Mouse (Mus musculus) heart, embryonic 14.5 days (tissue): ENCODE measurements around the gene Tmem30c. TPM values are rescaled to one million over a fixed set of nuclear protein-coding genes. Genes with fewer than 3 reads are reported as not detected.

Source experiments
- ATAC-seq: fragments of 200-750 bp; cut with Nextera tagmentation; 2 replicates; pipeline ENCODE4 v1.8.0; 2017; ENCODE audit warnings: low read depth, moderate TSS enrichment; ENCODE audit not compliant: insufficient number of reproducible peaks, insufficient read depth, low FRiP score
- H3K27ac ChIP-seq, 2 experiments: fragments of 200-500 bp in 1 of 2; fragments of 300-500 bp in 1 of 2; sonication (generic) in 1 of 2; replicated peaks in 1 of 2; 2 replicates each; pipeline ENCODE4 v1.5.1; 2012 to 2014; ENCODE audit warnings: low read depth in 2 of 2, low read length in 2 of 2, control low read depth in 1 of 2, mild to moderate bottlenecking in 1 of 2, mixed read lengths in 1 of 2; ENCODE audit not compliant: control insufficient read depth in 1 of 2, insufficient read depth in 1 of 2
- H3K27me3 ChIP-seq: fragments of 300-500 bp; sonication (generic); 2 replicates; pipeline ENCODE4 v1.6.1; 2014; ENCODE audit warnings: mild to moderate bottlenecking, low read length, control low read depth; ENCODE audit not compliant: control insufficient read depth, insufficient read depth
- H3K36me3 ChIP-seq: fragments of 300-500 bp; sonication (generic); 2 replicates; pipeline ENCODE4 v1.6.1; 2014; ENCODE audit warnings: mild to moderate bottlenecking, control low read depth, low read length, mixed read lengths; ENCODE audit not compliant: control insufficient read depth, insufficient read depth
- H3K4me1 ChIP-seq, 2 experiments: fragments of 200-500 bp in 1 of 2; fragments of 300-500 bp in 1 of 2; sonication (generic) in 1 of 2; 2 replicates each; pipeline ENCODE4 v1.6.1; 2012 to 2014; ENCODE audit warnings: low read length in 2 of 2, control low read depth in 1 of 2, mixed read lengths in 1 of 2; ENCODE audit not compliant: control insufficient read depth in 2 of 2, insufficient read depth in 2 of 2
- H3K4me2 ChIP-seq: fragments of 300-500 bp; sonication (generic); 2 replicates; pipeline ENCODE4 v1.6.1; 2014; ENCODE audit warnings: mild to moderate bottlenecking, low read length
- H3K4me3 ChIP-seq, 2 experiments: fragments of 200-500 bp in 1 of 2; fragments of 300-500 bp in 1 of 2; sonication (generic) in 1 of 2; 2 replicates each; pipeline ENCODE4 v1.5.1; 2012 to 2014; ENCODE audit warnings: low read length in 2 of 2, mild to moderate bottlenecking in 2 of 2, control low read depth in 1 of 2, low read depth in 1 of 2, moderate library complexity in 1 of 2; ENCODE audit not compliant: control insufficient read depth in 1 of 2, insufficient read depth in 1 of 2
- H3K9ac ChIP-seq: fragments of 300-500 bp; sonication (generic); 2 replicates; pipeline ENCODE4 v1.6.1; 2014; ENCODE audit warnings: mild to moderate bottlenecking, low read length
- H3K9me3 ChIP-seq: fragments of 300-500 bp; sonication (generic); 2 replicates; pipeline ENCODE4 v1.6.1; 2016; ENCODE audit warnings: low read length, control low read depth; ENCODE audit not compliant: control insufficient read depth
- WGBS: fragments of 180-500 bp; shearing (Covaris S2); extraction: QIAGEN DNeasy Blood & Tissue Kit; methylation state at CpG from one replicate; pipeline ENCODE4 v1.1.7; 2014; 5-methylcytosine and 5-hydroxymethylcytosine counted together
- polyA plus RNA-seq: library from polyadenylated mRNA; unstranded; fragments of >200 nt; fragmentation: Nextera tagmentation; extraction: Ambion mirVana; gene quantifications from 2 replicates; pipeline ENCODE4 v1.2.1, GENCODE M21; 2014

Tmem30c gene
- polyA plus RNA-seq, 1 experiment from 2014 or later, result not detected

GRCm38 (mm10) chr16:57326996-57327395 lies 34.3 kb upstream of the Tmem30c start:
- ATAC-seq, result no peak
- 0 out of 4 replicates have a peak overlapping the region, but pooled peaks of 1 of the 2 experiments have one; percentile 19 for H3K27ac ChIP-seq

GRCm38 (mm10) chr16:57319284-57320124 lies 26.8 kb upstream of the Tmem30c start:
- 57% methylated on average over 7 of the region's 7 CpGs for WGBS
- H3K27me3 ChIP-seq, result no peaks in the 10 kb centered on the region
- H3K9me3 ChIP-seq, result no peaks in the 10 kb centered on the region
- H3K9ac ChIP-seq, result no peak overlapping the region
- no peak for ATAC-seq
- no peak overlapping the region for H3K27ac ChIP-seq
- no peak overlapping the region for H3K4me2 ChIP-seq
- peaks cover 0 to 2% of the 10 kb centered on the region in 2 experiments; a peak in 1 of 4 replicates for H3K4me1 ChIP-seq
- no peaks in the 10 kb centered on the region for H3K36me3 ChIP-seq
- no peak overlapping the region for H3K4me3 ChIP-seq

More at GRCm38 (mm10) chr16:57326996-57327395, 34.3 kb upstream of the Tmem30c start:
- Histone ChIP-seq H3K27me3 (no peaks in the 10 kb centered on the region), H3K9me3 (no peaks in the 10 kb centered on the region), H3K4me1 (peaks cover 0 to 3% of the 10 kb centered on the region in 2 experiments; a peak in 2 of 4 replicates), H3K36me3 (no peaks in the 10 kb centered on the region), H3K4me3 (no peak overlapping the region), H3K4me2 (no peak overlapping the region), H3K9ac (no peak overlapping the region)
- WGBS, result 62% methylated on average over 7 of the region's 7 CpGs

- Histone ChIP-seq H3K9me3 (no peaks in the 10 kb centered on the region), H3K36me3 (no peaks in the 10 kb centered on the region), H3K4me3 (no peak overlapping the region), H3K4me2 (no peak overlapping the region), H3K4me1 (peaks cover 0 to 2% of the 10 kb centered on the region in 2 experiments; a peak in 1 of 4 replicates), H3K27ac (no peak overlapping the region), H3K9ac (no peak overlapping the region), H3K27me3 (no peaks in the 10 kb centered on the region)
- 81% methylated on average over 8 of the region's 8 CpGs for WGBS
- ATAC-seq, result no peak
Observed at GRCm38 (mm10) chr16:57318637-57319125, 26.0 kb upstream of the Tmem30c start.

GRCm38 (mm10) chr16:57317882-57318636 lies 25.4 kb upstream of the Tmem30c start:
- ATAC-seq, result no peak
- Histone ChIP-seq H3K27ac (no peak overlapping the region), H3K9me3 (no peaks in the 10 kb centered on the region), H3K4me3 (no peak overlapping the region), H3K4me2 (no peak overlapping the region), H3K9ac (no peak overlapping the region), H3K4me1 (peaks cover 0 to 2% of the 10 kb centered on the region in 2 experiments; a peak in 1 of 4 replicates), H3K36me3 (no peaks in the 10 kb centered on the region), H3K27me3 (no peaks in the 10 kb centered on the region)
- WGBS, result 65% methylated on average over 13 of the region's 13 CpGs

- Histone ChIP-seq H3K27ac (no peak overlapping the region), H3K4me3 (no peak overlapping the region), H3K4me1 (peaks cover 0 to 2% of the 10 kb centered on the region in 2 experiments; a peak in 1 of 4 replicates), H3K9ac (no peak overlapping the region), H3K27me3 (no peaks in the 10 kb centered on the region), H3K4me2 (no peak overlapping the region), H3K36me3 (no peaks in the 10 kb centered on the region), H3K9me3 (no peaks in the 10 kb centered on the region)
- WGBS, result 62% methylated on average over 4 of the region's 4 CpGs
- no peak for ATAC-seq
Observed at GRCm38 (mm10) chr16:57317127-57317526, 24.5 kb upstream of the Tmem30c start.

- Histone ChIP-seq H3K27me3 (no peaks in the 10 kb centered on the region), H3K4me2 (no peak overlapping the region), H3K27ac (no peak overlapping the region), H3K9ac (no peak overlapping the region), H3K4me3 (no peak overlapping the region), H3K4me1 (peaks cover 0 to 2% of the 10 kb centered on the region in 2 experiments; a peak in 1 of 4 replicates), H3K9me3 (no peaks in the 10 kb centered on the region), H3K36me3 (no peaks in the 10 kb centered on the region)
- ATAC-seq, result no peak
- WGBS, result 74% methylated on average over 9 of the region's 9 CpGs
Observed at GRCm38 (mm10) chr16:57315026-57315425, 22.4 kb upstream of the Tmem30c start.

- WGBS, result 85% methylated on average over 3 of the region's 3 CpGs
- Histone ChIP-seq H3K4me3 (no peak overlapping the region), H3K4me2 (no peak overlapping the region), H3K27me3 (no peaks in the 10 kb centered on the region), H3K9me3 (no peaks in the 10 kb centered on the region), H3K27ac (no peak overlapping the region), H3K9ac (no peak overlapping the region), H3K4me1 (peaks cover 0 to 2% of the 10 kb centered on the region in 2 experiments; a peak in 1 of 4 replicates), H3K36me3 (no peaks in the 10 kb centered on the region)
- ATAC-seq, result no peak
Observed at GRCm38 (mm10) chr16:57314236-57314635, 21.6 kb upstream of the Tmem30c start.
